Mouse (Mus musculus) CH12.LX (cell line): Measurements from ENCODE around the gene Zfp202. TPM values are rescaled to one million over a fixed set of nuclear protein-coding genes. Genes with fewer than 3 reads are reported as not detected.
A peak's percentile ranks its signal among the peaks of the same experiment; 100 is the strongest.

Experiments used
- DNase-seq: peaks from one replicate; pipeline ENCODE4 v3.0.0-alpha.2; 2013; ENCODE audit errors: extremely low read depth
- H3K27ac ChIP-seq: 2 replicates; pipeline ENCODE4 v1.5.1; 2012; ENCODE audit warnings: low read depth, mild to moderate bottlenecking, control low read depth, moderate library complexity; ENCODE audit not compliant: insufficient read depth
- H3K27me3 ChIP-seq: replicated peaks from 2 replicates; pipeline ENCODE3; 2012; ENCODE audit warnings: inconsistent platforms
- H3K36me3 ChIP-seq, 2 experiments: replicated peaks in 1 of 2; 2 replicates each; pipeline versions ENCODE3 to v1.6.1; 2012; ENCODE audit warnings: inconsistent platforms in 1 of 2, low read length in 1 of 2, mild to moderate bottlenecking in 1 of 2, mixed read lengths in 1 of 2, moderate library complexity in 1 of 2; ENCODE audit not compliant: control insufficient read depth in 1 of 2, insufficient read depth in 1 of 2
- H3K4me1 ChIP-seq, 2 experiments: 2 replicates each; pipeline ENCODE4 v1.6.1; 2012; ENCODE audit warnings: inconsistent platforms in 1 of 2, moderate library complexity in 1 of 2; ENCODE audit not compliant: insufficient read depth in 2 of 2, control insufficient read depth in 1 of 2
- H3K4me2 ChIP-seq: 2 replicates; pipeline ENCODE4 v1.6.1; 2012; ENCODE audit warnings: low read depth, mild to moderate bottlenecking, control low read depth; ENCODE audit not compliant: poor library complexity, insufficient read depth, severe bottlenecking
- H3K4me3 ChIP-seq, 3 experiments: fragments of 150-350 bp in 1 of 3; sonication (generic) in 1 of 3; replicated peaks in 1 of 3; 2 replicates each; pipeline versions ENCODE3 to v1.5.1; 2011 to 2012; ENCODE audit warnings: low read depth in 2 of 3, low read length in 2 of 3, mild to moderate bottlenecking in 2 of 3, moderate library complexity in 2 of 3, control low read depth in 1 of 3, improper control_type of control experiment in 1 of 3, inconsistent platforms in 1 of 3, mixed read lengths in 1 of 3; ENCODE audit not compliant: poor library complexity in 1 of 3
- H3K79me2 ChIP-seq: replicated peaks from 2 replicates; pipeline ENCODE4 v1.6.1; 2012; ENCODE audit warnings: mild to moderate bottlenecking, moderate library complexity; ENCODE audit not compliant: control insufficient read depth, poor library complexity, insufficient read depth, severe bottlenecking; ENCODE audit errors: extremely low read depth
- H3K9ac ChIP-seq: 2 replicates; pipeline ENCODE4 v1.6.1; 2012; ENCODE audit warnings: low read depth, mild to moderate bottlenecking, control low read depth, moderate library complexity; ENCODE audit not compliant: insufficient read depth
- H3K9me3 ChIP-seq: replicated peaks from 2 replicates; pipeline ENCODE3; 2012; ENCODE audit warnings: low read length, inconsistent platforms, mixed read lengths
- BHLHE40 ChIP-seq: IDR thresholded peaks from 2 replicates; pipeline ENCODE4 v1.6.1; 2011; ENCODE audit warnings: mild to moderate bottlenecking, low read depth, low read length, improper control_type of control experiment
- CHD1 ChIP-seq: IDR thresholded peaks from 2 replicates; pipeline ENCODE4 v1.6.1; 2012; ENCODE audit warnings: low read depth, low read length, improper control_type of control experiment, inconsistent platforms
- ELF1 ChIP-seq: IDR thresholded peaks from 2 replicates; pipeline ENCODE4 v1.6.1; 2014; ENCODE audit warnings: low read depth, mild to moderate bottlenecking, inconsistent platforms, low read length, improper control_type of control experiment
- EP300 ChIP-seq: IDR thresholded peaks from 2 replicates; pipeline ENCODE4 v1.6.1; 2011; ENCODE audit warnings: low read length, improper control_type of control experiment
- JUN ChIP-seq: IDR thresholded peaks from 2 replicates; pipeline ENCODE4 v1.6.1; 2011; ENCODE audit warnings: low read depth, mild to moderate bottlenecking, low read length, improper control_type of control experiment, moderate library complexity; ENCODE audit not compliant: insufficient read depth
- KAT2A ChIP-seq: IDR thresholded peaks from 2 replicates; pipeline ENCODE4 v1.6.1; 2012; ENCODE audit warnings: low read length, improper control_type of control experiment, inconsistent platforms; ENCODE audit not compliant: insufficient replicate concordance
- MAFK ChIP-seq: IDR thresholded peaks from 2 replicates; pipeline ENCODE4 v1.6.1; 2011; ENCODE audit warnings: low read length, improper control_type of control experiment; ENCODE audit not compliant: insufficient replicate concordance
- MAX ChIP-seq: IDR thresholded peaks from 2 replicates; pipeline ENCODE4 v1.6.1; 2011; ENCODE audit warnings: low read length, improper control_type of control experiment
- MEF2A ChIP-seq: IDR thresholded peaks from 2 replicates; pipeline ENCODE4 v1.6.1; 2014; ENCODE audit warnings: low read depth, mild to moderate bottlenecking, inconsistent platforms, low read length, improper control_type of control experiment, borderline replicate concordance
- MYC ChIP-seq: IDR thresholded peaks from 2 replicates; pipeline ENCODE4 v1.6.1; 2011; ENCODE audit warnings: low read depth, mild to moderate bottlenecking, improper control_type of control experiment, low read length
- NRF1 ChIP-seq: IDR thresholded peaks from 2 replicates; pipeline ENCODE4 v1.6.1; 2014; ENCODE audit warnings: low read depth, mild to moderate bottlenecking, inconsistent platforms, low read length, improper control_type of control experiment, moderate library complexity
- PAX5 ChIP-seq: IDR thresholded peaks from 2 replicates; pipeline ENCODE4 v1.6.1; 2012; ENCODE audit warnings: low read length, inconsistent platforms, mixed read lengths
- SIN3A ChIP-seq: IDR thresholded peaks from 2 replicates; pipeline ENCODE4 v1.6.1; 2012; ENCODE audit warnings: low read length, improper control_type of control experiment, inconsistent platforms
- TBP ChIP-seq: conservative IDR thresholded peaks from 2 replicates; pipeline ENCODE4 v1.6.1; 2011; ENCODE audit warnings: low read depth, low read length, improper control_type of control experiment
- TCF12 ChIP-seq: IDR thresholded peaks from 2 replicates; pipeline ENCODE4 v1.6.1; 2014; ENCODE audit warnings: low read depth, mild to moderate bottlenecking, inconsistent platforms, low read length, improper control_type of control experiment
- UBTF ChIP-seq: IDR thresholded peaks from 2 replicates; pipeline ENCODE4 v1.6.1; 2012; ENCODE audit warnings: low read depth, mild to moderate bottlenecking, inconsistent platforms, low read length, improper control_type of control experiment, moderate library complexity
- USF1 ChIP-seq: IDR thresholded peaks from 2 replicates; pipeline ENCODE4 v1.6.1; 2014; ENCODE audit warnings: low read depth, mild to moderate bottlenecking, inconsistent platforms, low read length, improper control_type of control experiment
- ZNF384 ChIP-seq: IDR thresholded peaks from 2 replicates; pipeline ENCODE4 v1.6.1; 2012; ENCODE audit warnings: low read depth, low read length, improper control_type of control experiment, inconsistent platforms
- dilution Hi-C: fragments of 300-500 bp; cut with MboI; formaldehyde crosslinking; loops from 2 replicates; pipeline ENCODE4 v1.14.3; 2020; ENCODE audit warnings: low sequenced_read_pairs; ENCODE audit not compliant: extremely low pct_unique_long_range_greater_than_20kb, extremely low pct_ligation_motif_present
- in situ Hi-C: fragments of 300-500 bp; cut with MboI; formaldehyde crosslinking; loops from 3 replicates; pipeline ENCODE4 v1.14.3; 2019; ENCODE audit warnings: low sequenced_read_pairs, low pct_ligation_motif_present, low pct_unique_long_range_greater_than_20kb, mixed read lengths
- polyA plus RNA-seq: library from polyadenylated mRNA; unstranded; fragments of >175 nt; gene quantifications from 2 replicates; pipeline ENCODE4 v1.2.1, GENCODE M21; 2012; ENCODE audit warnings: low read depth; ENCODE audit not compliant: insufficient read length
- total RNA-seq, 2 experiments: library from RNA; depleted of rRNA; stranded (reverse); fragments of 300-350 nt in 1 of 2; fragments of >200 nt in 1 of 2; gene quantifications; 2 replicates each; pipeline ENCODE4 v1.2.3; 2012 to 2014

The Zfp202 gene
- total and polyA plus RNA-seq, 3 experiments: 3.5 to 4.2 (median 3.9) TPM

GRCm38 (mm10) chr9:40245974-40246665, 54.0 kb downstream of the Zfp202 start:
- no peak overlapping the region for H3K9ac ChIP-seq
- no peaks in the 10 kb centered on the region for H3K27me3 ChIP-seq
- in situ Hi-C loops (loop anchor here (25.0 kb wide), 1 partner anchor 341 kb away; no protein-coding TSS in a partner anchor), dilution Hi-C loops (no loop called here)
- no peak overlapping the region for H3K27ac ChIP-seq
- H3K4me1 ChIP-seq: no peaks in the 10 kb centered on the region; a peak in 1 of 4 replicates
- no peak overlapping the region for H3K4me3 ChIP-seq
- H3K36me3 ChIP-seq: no peaks in the 10 kb centered on the region
- peaks cover 4% of the 10 kb centered on the region for H3K9me3 ChIP-seq
- TF ChIP-seq SIN3A: no peak
- peak; percentile 55; the same call in 1 of the 2 replicates for TF ChIP-seq MAFK
- no peak for TF ChIP-seq MAX
- no peak for DNase-seq
- no peaks in the 10 kb centered on the region for H3K79me2 ChIP-seq
- no peak overlapping the region for H3K4me2 ChIP-seq

GRCm38 (mm10) chr9:40246702-40247101, 54.6 kb downstream of the Zfp202 start:
- no peak overlapping the region for H3K27ac ChIP-seq
- dilution Hi-C loops (no loop called here), in situ Hi-C loops (loop anchor here (25.0 kb wide), 1 partner anchor 341 kb away; no protein-coding TSS in a partner anchor)
- H3K79me2 ChIP-seq: no peaks in the 10 kb centered on the region
- no peaks in the 10 kb centered on the region; a peak in 1 of 4 replicates for H3K4me1 ChIP-seq
- H3K4me3 ChIP-seq: no peak overlapping the region
- H3K36me3 ChIP-seq: no peaks in the 10 kb centered on the region
- H3K9ac ChIP-seq: no peak overlapping the region
- H3K27me3 ChIP-seq: no peaks in the 10 kb centered on the region
- TF ChIP-seq CHD1: no peak
- TF ChIP-seq NRF1: no peak
- no peak for TF ChIP-seq ELF1
- TF ChIP-seq JUN: no peak
- no peak for TF ChIP-seq KAT2A
- no peak for TF ChIP-seq TBP
- TF ChIP-seq MAX: no peak
- no peak for TF ChIP-seq MAFK
- no peak for TF ChIP-seq MYC
- no peak for TF ChIP-seq PAX5
- no peak overlapping the region for H3K4me2 ChIP-seq
- H3K9me3 ChIP-seq: peaks cover 4% of the 10 kb centered on the region
- no peak for DNase-seq

- no peaks in the 10 kb centered on the region for H3K27me3 ChIP-seq
- TF ChIP-seq EP300 (no peak), UBTF (no peak), BHLHE40 (no peak), TCF12 (no peak), KAT2A (no peak), ELF1 (no peak), ZNF384 (no peak), TBP (no peak), JUN (no peak), USF1 (no peak), MEF2A (no peak)
- H3K4me3 ChIP-seq: no peak overlapping the region
- H3K36me3 ChIP-seq: no peaks in the 10 kb centered on the region
- DNase-seq: no peak
- H3K4me1 ChIP-seq: no peaks in the 10 kb centered on the region; a peak in 1 of 4 replicates
- dilution Hi-C loops: no loop called here
- peaks cover 4% of the 10 kb centered on the region for H3K9me3 ChIP-seq
- no peak overlapping the region for H3K9ac ChIP-seq
- H3K4me2 ChIP-seq: no peak overlapping the region
- H3K27ac ChIP-seq: no peak overlapping the region
- in situ Hi-C loops: loop anchor here (25.0 kb wide), 1 partner anchor 338 kb away; no protein-coding TSS in a partner anchor
- no peaks in the 10 kb centered on the region for H3K79me2 ChIP-seq
Observed at GRCm38 (mm10) chr9:40249106-40249505, 57.0 kb downstream of the Zfp202 start.
